Mouse (Mus musculus): Measurements from ENCODE around the gene Slc25a26. TPM values are rescaled to one million over a fixed set of nuclear protein-coding genes. Genes with fewer than 3 reads are reported as not detected.

Slc25a26 gene
- polyA plus RNA-seq, 1 experiment from 2014 or later: 5.4 TPM

DNA sequence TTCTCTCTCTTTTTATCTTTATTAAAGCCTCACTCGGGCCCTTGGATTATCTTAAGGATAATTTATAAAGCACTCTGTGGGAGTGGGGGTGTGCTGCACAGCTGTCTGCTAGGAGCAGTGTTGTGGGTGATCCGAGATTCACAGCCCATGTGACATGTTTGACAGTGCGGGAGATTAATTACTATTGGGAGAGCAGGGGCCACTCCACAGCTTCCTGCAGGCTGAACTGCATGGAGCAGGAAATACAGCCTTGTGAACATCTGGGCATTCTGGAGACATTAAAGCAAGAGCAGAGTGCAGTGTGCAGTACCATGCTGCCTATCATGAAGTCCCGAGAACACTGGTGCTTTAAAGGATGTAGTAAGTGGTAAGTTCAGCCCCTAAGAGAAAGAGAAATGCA lies 92.6 kb downstream of the Slc25a26 start:
- H3K4me1 ChIP-seq (replicated peaks; ENCODE audit: control insufficient read depth, insufficient read depth): peaks cover 4% of the 10 kb centered on the region; the same call in 1 of the 2 replicates
- no peak overlapping the region for H3K4me2 ChIP-seq (replicated peaks; ENCODE audit: low read depth)
- no peak overlapping the region for H3K4me3 ChIP-seq (ENCODE audit: low read depth, low read length)
- WGBS: 18% methylated on average over 4 of the region's 4 CpGs
- H3K27me3 ChIP-seq (ENCODE audit: control insufficient read depth, insufficient read depth, low read length): no peaks in the 10 kb centered on the region
- H3K36me3 ChIP-seq (ENCODE audit: control insufficient read depth, insufficient read depth, low read length): no peaks in the 10 kb centered on the region
- DNase-seq (ENCODE audit: low spot score) (peak; percentile 11), ATAC-seq (ENCODE audit: low FRiP score, low TSS enrichment) (no peak)
- no peak overlapping the region for H3K27ac ChIP-seq (replicated peaks)
- H3K9me3 ChIP-seq (ENCODE audit: control insufficient read depth, low read length): no peaks in the 10 kb centered on the region
- H3K9ac ChIP-seq (ENCODE audit: low read length): no peak overlapping the region
- TF ChIP-seq CTCF (IDR thresholded peaks at IDR 0.05; ENCODE audit: low read depth) (no peak), EP300 (optimal IDR thresholded peaks at IDR 0.05) (no peak)

DNA sequence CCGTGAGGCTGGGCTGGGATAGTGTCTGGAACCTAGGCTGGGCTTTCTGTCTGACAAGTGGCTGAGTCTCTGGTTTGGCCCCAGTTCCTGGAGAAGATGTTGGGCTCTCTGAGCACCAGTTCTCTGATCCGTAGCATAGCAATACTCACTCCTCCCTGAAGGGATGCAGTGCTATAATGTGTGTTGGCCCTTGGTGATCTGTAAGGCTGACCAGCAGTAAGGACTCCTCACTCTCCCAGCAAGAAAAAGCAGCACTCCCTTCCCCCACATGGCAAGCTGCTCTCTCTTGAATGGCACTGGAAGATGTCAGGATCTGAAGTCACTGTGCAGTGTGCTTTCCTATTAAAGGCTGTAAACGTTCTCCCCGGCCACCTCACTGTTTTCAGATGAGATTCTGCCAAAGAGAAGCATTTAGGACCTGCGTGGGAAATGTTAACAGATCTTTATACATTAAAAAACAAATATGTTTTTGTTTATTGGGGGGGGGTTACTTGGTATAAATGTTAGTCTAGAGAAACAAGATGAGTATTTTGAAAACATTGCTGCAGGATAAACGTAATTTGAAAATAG lies 94.0 kb downstream of the Slc25a26 start:
- DNase-seq (ENCODE audit: low spot score): no peak
- no peak for ATAC-seq (ENCODE audit: low FRiP score, low TSS enrichment)
- no peak overlapping the region for H3K27ac ChIP-seq (replicated peaks)

DNA sequence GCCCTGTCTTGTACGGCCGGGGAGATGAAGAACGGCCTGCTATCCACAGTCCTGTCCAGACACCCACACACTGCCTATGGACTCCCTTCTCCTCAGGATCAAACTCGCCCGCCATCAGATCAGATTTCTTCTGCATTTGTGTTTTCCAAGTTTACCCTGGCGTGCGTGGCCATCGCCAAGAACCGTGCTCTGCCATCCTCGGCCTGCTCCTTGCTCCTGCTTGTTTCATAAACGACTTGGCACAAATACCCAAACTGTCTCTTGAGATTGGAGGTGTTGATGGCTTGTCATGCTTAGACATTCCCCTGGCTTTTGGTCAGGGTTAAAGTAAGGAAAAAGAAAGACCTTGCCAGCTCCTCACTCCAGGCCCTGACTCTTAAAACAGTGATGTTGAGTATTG lies 94.6 kb downstream of the Slc25a26 start:
- H3K4me1 ChIP-seq (replicated peaks; ENCODE audit: control insufficient read depth, insufficient read depth): peaks cover 4% of the 10 kb centered on the region; the same call in 1 of the 2 replicates
- H3K27ac ChIP-seq (replicated peaks): no peak overlapping the region
- no peaks in the 10 kb centered on the region for H3K9me3 ChIP-seq (ENCODE audit: control insufficient read depth, low read length)
- no peak overlapping the region for H3K9ac ChIP-seq (ENCODE audit: low read length)
- DNase-seq (ENCODE audit: low spot score): peak; percentile 11
- H3K27me3 ChIP-seq (ENCODE audit: control insufficient read depth, insufficient read depth, low read length): no peaks in the 10 kb centered on the region
- WGBS: 68% methylated on average over 11 of the region's 11 CpGs
- H3K4me3 ChIP-seq (ENCODE audit: low read depth, low read length): no peak overlapping the region
- no peak for ATAC-seq (ENCODE audit: low FRiP score, low TSS enrichment)
- TF ChIP-seq CTCF (IDR thresholded peaks at IDR 0.05; ENCODE audit: low read depth) (no peak), EP300 (optimal IDR thresholded peaks at IDR 0.05) (no peak)
- H3K36me3 ChIP-seq (ENCODE audit: control insufficient read depth, insufficient read depth, low read length): no peaks in the 10 kb centered on the region
- H3K4me2 ChIP-seq (replicated peaks; ENCODE audit: low read depth): no peak overlapping the region

More for the DNA sequence above, 94.0 kb downstream of the Slc25a26 start:
- Histone ChIP-seq H3K4me3 (ENCODE audit: low read depth, low read length) (no peak overlapping the region), H3K4me2 (replicated peaks; ENCODE audit: low read depth) (no peak overlapping the region), H3K4me1 (replicated peaks; ENCODE audit: control insufficient read depth, insufficient read depth) (peaks cover 4% of the 10 kb centered on the region; the same call in 1 of the 2 replicates), H3K9ac (ENCODE audit: low read length) (no peak overlapping the region), H3K36me3 (ENCODE audit: control insufficient read depth, insufficient read depth, low read length) (no peaks in the 10 kb centered on the region), H3K27me3 (ENCODE audit: control insufficient read depth, insufficient read depth, low read length) (no peaks in the 10 kb centered on the region), H3K9me3 (ENCODE audit: control insufficient read depth, low read length) (no peaks in the 10 kb centered on the region)
- 68% methylated on average over 6 of the region's 6 CpGs for WGBS
- TF ChIP-seq CTCF (IDR thresholded peaks at IDR 0.05; ENCODE audit: low read depth): no peak
- no peak for TF ChIP-seq EP300 (optimal IDR thresholded peaks at IDR 0.05)

- Histone ChIP-seq H3K9ac (ENCODE audit: low read length) (no peak overlapping the region), H3K27me3 (ENCODE audit: control insufficient read depth, insufficient read depth, low read length) (no peaks in the 10 kb centered on the region), H3K9me3 (ENCODE audit: control insufficient read depth, low read length) (no peaks in the 10 kb centered on the region), H3K4me3 (ENCODE audit: low read depth, low read length) (no peak overlapping the region), H3K4me2 (replicated peaks; ENCODE audit: low read depth) (no peak overlapping the region), H3K4me1 (replicated peaks; ENCODE audit: control insufficient read depth, insufficient read depth) (peaks cover 4% of the 10 kb centered on the region; the same call in 1 of the 2 replicates), H3K36me3 (ENCODE audit: control insufficient read depth, insufficient read depth, low read length) (no peaks in the 10 kb centered on the region), H3K27ac (replicated peaks) (no peak overlapping the region)
- WGBS: 72% methylated on average over 5 of the region's 5 CpGs
- ATAC-seq (ENCODE audit: low FRiP score, low TSS enrichment) (no peak), DNase-seq (ENCODE audit: low spot score) (peak; percentile 12)
- TF ChIP-seq EP300 (optimal IDR thresholded peaks at IDR 0.05) (no peak), CTCF (IDR thresholded peaks at IDR 0.05; ENCODE audit: low read depth) (no peak)
Observed at GRCm38 (mm10) chr6:94595206-94595605, 95.1 kb downstream of the Slc25a26 start.

- no peaks in the 10 kb centered on the region for H3K36me3 ChIP-seq (ENCODE audit: control insufficient read depth, insufficient read depth, low read length)
- ATAC-seq (ENCODE audit: low FRiP score, low TSS enrichment) (no peak), DNase-seq (ENCODE audit: low spot score) (no peak)
- peaks cover 4% of the 10 kb centered on the region; the same call in 1 of the 2 replicates for H3K4me1 ChIP-seq (replicated peaks; ENCODE audit: control insufficient read depth, insufficient read depth)
- no peak overlapping the region for H3K4me2 ChIP-seq (replicated peaks; ENCODE audit: low read depth)
- no peaks in the 10 kb centered on the region for H3K9me3 ChIP-seq (ENCODE audit: control insufficient read depth, low read length)
- WGBS: 80% methylated on average over 14 of the region's 14 CpGs
- H3K4me3 ChIP-seq (ENCODE audit: low read depth, low read length): no peak overlapping the region
- H3K9ac ChIP-seq (ENCODE audit: low read length): no peak overlapping the region
- H3K27me3 ChIP-seq (ENCODE audit: control insufficient read depth, insufficient read depth, low read length): no peaks in the 10 kb centered on the region
- TF ChIP-seq CTCF (IDR thresholded peaks at IDR 0.05; ENCODE audit: low read depth): no peak
- TF ChIP-seq EP300 (optimal IDR thresholded peaks at IDR 0.05): no peak
- no peak overlapping the region for H3K27ac ChIP-seq (replicated peaks)
Observed at GRCm38 (mm10) chr6:94596051-94596760, 96.1 kb downstream of the Slc25a26 start.
